Mouse (Mus musculus) limb, embryonic 11.5 days (tissue): Measurements from ENCODE around the gene Tctex1d4. TPM values are rescaled to one million over a fixed set of nuclear protein-coding genes. Genes with fewer than 3 reads are reported as not detected.
A peak's percentile ranks its signal among the peaks of the same experiment; 100 is the strongest.

Source experiments
- ATAC-seq: fragments of 200-750 bp; cut with Nextera tagmentation; 2 replicates; pipeline ENCODE4 v1.8.0; 2017; ENCODE audit warnings: low read depth; ENCODE audit not compliant: insufficient number of reproducible peaks, low FRiP score, low TSS enrichment
- DNase-seq: peaks from one replicate; pipeline ENCODE4 v3.0.0-alpha.2; 2015; ENCODE audit warnings: low spot score
- H3K27ac ChIP-seq: fragments of 300-500 bp; sonication (generic); replicated peaks from 2 replicates; pipeline ENCODE4 v1.5.1; 2014; ENCODE audit warnings: low read depth, mild to moderate bottlenecking, low read length
- H3K27me3 ChIP-seq: fragments of 300-500 bp; sonication (generic); 2 replicates; pipeline ENCODE4 v1.6.1; 2014; ENCODE audit warnings: mild to moderate bottlenecking, low read length, mixed read lengths; ENCODE audit not compliant: control insufficient read depth, insufficient read depth
- H3K36me3 ChIP-seq: fragments of 300-500 bp; sonication (generic); 2 replicates; pipeline ENCODE4 v1.6.1; 2014; ENCODE audit warnings: mild to moderate bottlenecking, low read length, moderate library complexity, mixed read lengths; ENCODE audit not compliant: control insufficient read depth, insufficient read depth
- H3K4me1 ChIP-seq: fragments of 300-500 bp; sonication (generic); 2 replicates; pipeline ENCODE4 v1.6.1; 2014; ENCODE audit warnings: low read length, mixed read lengths; ENCODE audit not compliant: control insufficient read depth, insufficient read depth
- H3K4me2 ChIP-seq: fragments of 300-500 bp; sonication (generic); 2 replicates; pipeline ENCODE4 v1.6.1; 2014; ENCODE audit warnings: low read depth, mild to moderate bottlenecking, moderate library complexity; ENCODE audit not compliant: severe bottlenecking
- H3K4me3 ChIP-seq: fragments of 300-500 bp; sonication (generic); 2 replicates; pipeline ENCODE4 v1.5.1; 2014; ENCODE audit warnings: low read depth, low read length
- H3K9ac ChIP-seq: fragments of 300-500 bp; sonication (generic); 2 replicates; pipeline ENCODE4 v1.6.1; 2014; ENCODE audit warnings: mild to moderate bottlenecking, low read length
- H3K9me3 ChIP-seq: fragments of 300-500 bp; sonication (generic); 2 replicates; pipeline ENCODE4 v1.6.1; 2016; ENCODE audit warnings: low read length; ENCODE audit not compliant: control insufficient read depth
- WGBS: fragments of 180-500 bp; shearing (Covaris S2); extraction: QIAGEN DNeasy Blood & Tissue Kit; methylation state at CpG from one replicate; pipeline ENCODE4 v1.1.7; 2014; 5-methylcytosine and 5-hydroxymethylcytosine counted together
- polyA plus RNA-seq: library from polyadenylated mRNA; unstranded; fragments of >200 nt; fragmentation: Nextera tagmentation; extraction: Ambion mirVana; gene quantifications from 2 replicates; pipeline ENCODE4 v1.2.1, GENCODE M21; 2014

Gene Tctex1d4
- polyA plus RNA-seq, 1 experiment from 2014 or later = not detected

GRCm38 (mm10) chr4:117123546-117124217, 2.9 kb upstream of the Tctex1d4 start:
- Histone ChIP-seq H3K36me3 (no peaks in the 10 kb centered on the region), H3K27ac (no peak overlapping the region), H3K4me1 (peaks cover 10% of the 10 kb centered on the region), H3K27me3 (no peaks in the 10 kb centered on the region), H3K9ac (no peak overlapping the region), H3K9me3 (no peaks in the 10 kb centered on the region), H3K4me3 (no peak overlapping the region), H3K4me2 (no peak overlapping the region)
- no peak for ATAC-seq
- WGBS = 89% methylated on average over 7 of the region's 9 CpGs
- DNase-seq = no peak

GRCm38 (mm10) chr4:117124218-117124517, 2.4 kb upstream of the Tctex1d4 start:
- Histone ChIP-seq H3K4me3 (no peak overlapping the region), H3K4me2 (no peak overlapping the region), H3K4me1 (peaks cover 10% of the 10 kb centered on the region), H3K27ac (no peak overlapping the region), H3K36me3 (no peaks in the 10 kb centered on the region), H3K9ac (no peak overlapping the region), H3K9me3 (no peaks in the 10 kb centered on the region), H3K27me3 (no peaks in the 10 kb centered on the region)
- no peak for DNase-seq
- no peak for ATAC-seq
- 79% methylated on average over 3 of the region's 3 CpGs for WGBS

- no peaks in the 10 kb centered on the region for H3K27me3 ChIP-seq
- no peak for DNase-seq
- H3K36me3 ChIP-seq = no peaks in the 10 kb centered on the region
- H3K4me2 ChIP-seq = no peak overlapping the region
- no peak overlapping the region for H3K4me3 ChIP-seq
- WGBS = 69% methylated on average over 14 of the region's 14 CpGs
- peak overlapping the region; percentile 52; the same call in 1 of the 2 replicates for H3K9ac ChIP-seq
- no peak for ATAC-seq
- peak overlapping the region; percentile 23; the same call in 1 of the 2 replicates for H3K27ac ChIP-seq
- no peaks in the 10 kb centered on the region for H3K9me3 ChIP-seq
- H3K4me1 ChIP-seq = peaks cover 10% of the 10 kb centered on the region
These were observed 1.9 kb upstream of the Tctex1d4 start for GRCm38 (mm10) chr4:117124518-117125347.

GRCm38 (mm10) chr4:117125348-117125909, 1.2 kb upstream of the Tctex1d4 start, which contains the start of gene Btbd19:
Gene Btbd19, minus strand, starts transcription at chr4:117125725.
- H3K27me3 ChIP-seq = no peaks in the 10 kb centered on the region
- 38% methylated on average over 8 of the region's 8 CpGs for WGBS
- ATAC-seq = no peak
- H3K9me3 ChIP-seq = no peaks in the 10 kb centered on the region
- H3K4me1 ChIP-seq = peaks cover 10% of the 10 kb centered on the region
- H3K4me3 ChIP-seq = no peak within 1 kb of the TSS
- peak within 1 kb of the TSS; percentile 52; the same call in 1 of the 2 replicates for H3K9ac ChIP-seq
- no peak for DNase-seq
- no peaks in the 10 kb centered on the region for H3K36me3 ChIP-seq
- no peak within 1 kb of the TSS for H3K4me2 ChIP-seq
- H3K27ac ChIP-seq = peak within 1 kb of the TSS; percentile 23; the same call in 1 of the 2 replicates

GRCm38 (mm10) chr4:117125910-117126674, 502 bp upstream of the Tctex1d4 start:
- H3K9me3 ChIP-seq = no peaks in the 10 kb centered on the region
- no peaks in the 10 kb centered on the region for H3K27me3 ChIP-seq
- WGBS = 43% methylated on average over 15 of the region's 15 CpGs
- H3K4me2 ChIP-seq = no peak overlapping the region
- H3K4me1 ChIP-seq = peaks cover 8% of the 10 kb centered on the region
- no peak overlapping the region; the same call in 1 of the 2 replicates for H3K27ac ChIP-seq
- H3K9ac ChIP-seq = peak overlapping the region; percentile 23; the same call in 1 of the 2 replicates
- ATAC-seq (no peak), DNase-seq (no peak)
- H3K4me3 ChIP-seq = no peak overlapping the region
- H3K36me3 ChIP-seq = no peaks in the 10 kb centered on the region

- Histone ChIP-seq H3K27ac (no peak overlapping the region), H3K4me2 (no peak overlapping the region), H3K9me3 (no peaks in the 10 kb centered on the region), H3K27me3 (peaks cover 17% of the 10 kb centered on the region), H3K36me3 (0 out of 2 replicates have a peak, but pooled peaks cover 2% of the 10 kb centered on the region), H3K9ac (no peak overlapping the region), H3K4me3 (no peak overlapping the region), H3K4me1 (peaks cover 9% of the 10 kb centered on the region)
- 91% methylated on average over 33 of the region's 33 CpGs for WGBS
- DNase-seq (no peak), ATAC-seq (no peak)
These were observed 1.5 kb downstream of the Tctex1d4 start for GRCm38 (mm10) chr4:117127991-117128686.

GRCm38 (mm10) chr4:117130790-117131189, 4.2 kb downstream of the Tctex1d4 start:
- H3K4me1 ChIP-seq = 0 out of 2 replicates have a peak, but pooled peaks cover 4% of the 10 kb centered on the region
- no peak overlapping the region for H3K27ac ChIP-seq
- no peaks in the 10 kb centered on the region for H3K9me3 ChIP-seq
- H3K4me3 ChIP-seq = no peak overlapping the region
- ATAC-seq (no peak), DNase-seq (no peak)
- H3K27me3 ChIP-seq = peaks cover 22% of the 10 kb centered on the region
- H3K36me3 ChIP-seq = 0 out of 2 replicates have a peak, but pooled peaks cover 2% of the 10 kb centered on the region
- no peak overlapping the region for H3K9ac ChIP-seq
- no peak overlapping the region for H3K4me2 ChIP-seq
- 67% methylated on average over 6 of the region's 6 CpGs for WGBS
